Mouse (Mus musculus): ENCODE results near the gene Gps2. TPM values are rescaled to one million over a fixed set of nuclear protein-coding genes. Genes with fewer than 3 reads are reported as not detected.
A peak's percentile ranks its signal among the peaks of the same experiment; 100 is the strongest.

Gps2 gene
- 81.9 and 87.0 TPM in 2 replicates for polyA plus RNA-seq (2015; fragmentation: Nextera tagmentation; extraction: Ambion mirVana)

DNA sequence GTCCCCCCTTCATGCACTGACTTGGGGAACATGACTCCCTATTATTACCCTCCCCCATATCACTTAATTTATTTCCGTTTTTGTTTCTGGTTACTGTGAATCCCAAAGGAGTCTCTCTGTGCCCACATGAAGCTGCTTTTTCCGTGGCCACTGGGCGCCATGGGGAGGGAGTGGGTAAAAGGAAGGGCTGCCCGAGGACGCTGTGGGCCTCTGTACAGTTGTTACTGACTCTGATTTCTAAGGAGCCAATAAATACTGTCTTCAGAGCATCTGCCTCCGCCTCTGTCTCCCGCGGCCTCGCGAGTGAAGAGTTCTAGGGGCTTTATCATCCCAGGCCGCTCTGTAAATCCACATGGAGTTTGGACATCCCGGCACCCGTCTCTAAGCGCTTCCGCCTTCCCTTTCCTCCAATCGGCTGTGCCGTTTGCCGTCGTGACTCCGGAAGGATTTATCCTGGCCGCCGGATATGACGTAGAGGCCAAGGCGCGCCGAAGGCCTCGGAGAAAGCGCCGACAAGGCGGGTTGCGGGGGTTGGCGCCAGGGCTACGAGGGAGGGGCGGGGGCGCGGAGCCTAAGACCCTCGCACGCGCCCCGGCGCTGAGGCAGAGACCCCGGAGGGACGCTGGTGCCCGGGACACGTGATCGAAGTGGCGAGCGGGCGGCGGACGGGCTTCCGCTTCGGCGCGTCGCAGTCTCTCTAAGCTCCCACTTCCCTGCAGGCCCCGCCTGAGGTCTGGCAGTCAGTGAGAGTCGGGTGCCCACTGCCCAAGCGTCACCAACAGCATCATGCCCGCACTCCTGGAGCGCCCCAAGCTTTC lies at the start of gene Gps2:
TSS of gene Gps2 (plus strand) at position 335 of the 818 bp plus-strand sequence.
- H3K36me3 ChIP-seq = peaks cover 87% of the 10 kb centered on the region
- 2% methylated on average over 54 of the region's 61 CpGs for WGBS
- H3K27me3 ChIP-seq = no peaks in the 10 kb centered on the region
- peak; percentile 90 for ATAC-seq
- H3K4me3 ChIP-seq (replicated peaks) = peak within 1 kb of the TSS; percentile 94
- peak within 1 kb of the TSS; percentile 89 for H3K27ac ChIP-seq
- peak within 1 kb of the TSS; percentile 94 for H3K9ac ChIP-seq (replicated peaks)
- no peaks in the 10 kb centered on the region for H3K9me3 ChIP-seq
- H3K4me1 ChIP-seq (replicated peaks) = peaks cover 37% of the 10 kb centered on the region
- H3K4me2 ChIP-seq (replicated peaks) = peak within 1 kb of the TSS; percentile 100

DNA sequence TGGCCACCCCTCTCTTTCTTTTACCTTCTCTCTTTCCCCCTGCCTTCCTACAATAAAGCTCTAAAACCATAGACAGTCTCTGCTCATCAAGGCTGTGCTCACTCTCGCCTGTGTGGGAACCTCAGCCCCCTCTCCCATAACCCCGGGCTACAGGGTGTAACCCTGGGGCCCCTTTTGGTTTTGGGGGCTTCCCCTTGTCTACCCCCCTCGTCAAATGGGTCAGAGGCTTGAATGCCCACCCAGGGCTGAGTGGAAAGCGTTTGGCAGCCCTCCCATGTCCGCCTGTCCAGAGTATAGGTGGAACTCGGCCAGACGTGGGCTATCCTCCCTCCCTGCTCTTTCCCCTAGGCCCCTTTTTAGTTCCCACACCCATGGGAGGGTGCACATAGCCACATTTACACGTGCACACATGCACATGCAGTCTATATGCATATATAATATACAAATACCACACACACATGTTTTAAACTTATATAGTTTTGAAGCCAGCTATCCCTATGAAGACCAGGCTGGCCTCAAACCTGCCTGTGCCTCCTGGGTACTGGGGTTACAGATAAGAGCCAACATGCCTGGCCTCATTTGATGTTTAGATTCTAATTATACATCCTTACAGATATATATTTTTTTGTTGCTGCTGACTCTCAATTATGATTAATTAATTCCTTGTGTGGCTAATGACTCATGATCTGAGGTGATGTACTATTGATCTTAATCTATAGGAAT lies 49.4 kb upstream of the Gps2 start:
- Histone ChIP-seq H3K9ac (replicated peaks) (no peak overlapping the region), H3K27me3 (peaks cover 4% of the 10 kb centered on the region), H3K4me2 (replicated peaks) (no peak overlapping the region), H3K27ac (no peak overlapping the region), H3K36me3 (no peaks in the 10 kb centered on the region), H3K4me1 (replicated peaks) (no peaks in the 10 kb centered on the region), H3K4me3 (replicated peaks) (no peak overlapping the region), H3K9me3 (no peaks in the 10 kb centered on the region)
- no peak for ATAC-seq
- 68% methylated on average over 8 of the region's 8 CpGs for WGBS

DNA sequence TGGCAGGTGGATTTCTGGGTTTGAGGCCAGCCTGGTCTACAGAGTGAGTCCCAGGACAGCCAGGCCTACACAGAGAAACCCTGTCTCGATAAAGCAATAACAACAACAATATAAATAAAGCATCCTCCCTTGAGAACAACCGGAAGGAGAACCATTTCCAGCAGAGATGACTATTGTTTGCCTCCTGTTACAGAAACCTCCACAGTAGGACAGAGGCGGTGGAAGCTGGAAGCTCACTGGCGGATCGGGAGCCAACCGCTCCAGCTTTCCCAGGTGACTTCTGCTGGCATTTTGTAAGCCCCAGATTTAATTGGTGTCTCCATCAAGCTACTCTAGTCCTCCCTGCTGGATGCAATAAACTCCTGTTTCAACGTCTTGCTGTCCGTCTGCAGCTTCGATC lies 48.1 kb upstream of the Gps2 start:
- Histone ChIP-seq H3K4me3 (replicated peaks) (no peak overlapping the region), H3K36me3 (no peaks in the 10 kb centered on the region), H3K9me3 (no peaks in the 10 kb centered on the region), H3K9ac (replicated peaks) (no peak overlapping the region), H3K4me2 (replicated peaks) (no peak overlapping the region), H3K27me3 (no peaks in the 10 kb centered on the region), H3K27ac (no peak overlapping the region), H3K4me1 (replicated peaks) (no peaks in the 10 kb centered on the region)
- no peak for ATAC-seq
- 86% methylated on average over 9 of the region's 9 CpGs for WGBS

DNA sequence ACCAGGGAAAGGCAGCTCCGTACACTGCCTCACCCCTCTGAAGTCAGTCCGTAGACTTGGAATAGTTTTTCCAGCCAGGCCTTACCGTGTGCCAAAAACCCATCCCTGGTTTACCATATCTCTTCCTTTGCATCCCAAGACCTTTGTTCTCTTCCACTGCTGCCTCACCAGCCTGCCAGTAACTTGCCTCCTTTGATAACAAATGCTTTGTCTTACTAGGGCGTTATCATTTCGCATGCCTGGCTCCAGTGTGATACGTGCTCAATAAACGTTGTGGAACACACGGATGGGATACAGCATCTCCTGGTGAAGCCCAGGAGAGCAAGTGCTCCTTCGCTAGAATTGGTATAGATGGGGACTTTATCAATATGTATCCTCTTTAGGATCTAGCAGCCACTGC lies 46.4 kb upstream of the Gps2 start:
- Histone ChIP-seq H3K27ac (no peak overlapping the region), H3K9me3 (no peaks in the 10 kb centered on the region), H3K4me2 (replicated peaks) (no peak overlapping the region), H3K4me3 (replicated peaks) (no peak overlapping the region), H3K4me1 (replicated peaks) (no peaks in the 10 kb centered on the region), H3K9ac (replicated peaks) (no peak overlapping the region), H3K27me3 (no peaks in the 10 kb centered on the region), H3K36me3 (no peaks in the 10 kb centered on the region)
- 68% methylated on average over 9 of the region's 9 CpGs for WGBS
- no peak for ATAC-seq

DNA sequence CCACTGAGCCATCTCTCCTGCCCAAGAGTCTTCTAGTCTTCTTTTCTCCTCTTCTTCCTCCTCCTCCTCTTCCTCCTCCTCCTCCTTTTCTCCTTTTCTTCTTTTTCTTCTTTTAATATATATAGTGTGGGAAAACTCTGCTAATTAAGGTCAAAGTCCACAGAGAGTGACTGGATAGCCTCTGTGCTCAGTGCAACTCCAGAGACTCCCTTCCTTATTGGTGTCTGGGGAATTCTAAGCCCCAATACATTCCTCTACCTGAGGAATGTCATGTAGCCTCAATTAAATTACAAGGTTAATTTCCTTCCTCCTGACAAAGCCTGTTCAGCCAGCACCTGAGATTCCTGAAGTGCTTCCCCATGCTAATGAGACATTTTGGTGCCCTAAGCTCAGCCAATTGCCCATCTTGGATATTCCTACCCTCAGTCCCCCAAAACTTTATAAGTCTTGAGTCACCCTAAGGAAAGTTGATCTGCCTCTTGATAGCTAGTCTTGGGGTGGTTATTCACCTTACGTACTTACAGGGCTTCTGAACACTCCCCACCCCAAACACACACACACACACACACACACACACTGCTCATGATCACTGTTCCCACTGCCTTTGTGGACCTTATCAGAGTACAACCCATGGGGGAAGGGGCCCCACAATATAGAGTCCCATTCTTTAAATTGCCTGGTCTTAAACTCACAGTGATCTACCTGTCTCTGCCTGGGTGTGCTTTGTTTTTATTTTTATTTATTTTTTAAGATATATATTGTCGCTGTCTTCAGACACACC lies 43.2 kb upstream of the Gps2 start:
- H3K36me3 ChIP-seq = no peaks in the 10 kb centered on the region
- H3K4me2 ChIP-seq (replicated peaks) = no peak overlapping the region
- 93% methylated on average over 2 of the region's 2 CpGs for WGBS
- no peak overlapping the region for H3K9ac ChIP-seq (replicated peaks)
- no peaks in the 10 kb centered on the region for H3K4me1 ChIP-seq (replicated peaks)
- H3K4me3 ChIP-seq (replicated peaks) = no peak overlapping the region
- no peaks in the 10 kb centered on the region for H3K27me3 ChIP-seq
- H3K27ac ChIP-seq = no peak overlapping the region
- H3K9me3 ChIP-seq = no peaks in the 10 kb centered on the region
- ATAC-seq = no peak

DNA sequence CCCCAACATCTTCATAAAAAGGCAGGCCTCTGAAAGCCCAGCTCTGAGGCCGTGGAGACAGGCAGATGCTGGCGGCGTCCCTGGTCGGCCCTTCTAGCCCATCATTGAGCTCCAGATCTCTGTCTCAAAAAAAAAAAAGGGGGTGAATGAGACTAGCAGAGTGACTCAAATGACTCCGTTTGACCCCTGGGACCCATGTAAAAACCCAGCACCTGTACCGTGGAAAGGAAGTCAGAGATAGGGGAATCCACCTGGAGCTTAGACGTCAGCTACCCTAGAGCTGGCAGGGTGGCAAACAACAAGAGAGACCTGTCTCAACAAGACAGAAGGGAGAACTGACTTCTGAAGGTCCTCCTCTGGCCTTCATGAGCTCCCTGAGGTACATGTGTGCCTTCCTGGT lies 41.9 kb upstream of the Gps2 start:
- no peak for ATAC-seq
- Histone ChIP-seq H3K27ac (no peak overlapping the region), H3K9me3 (no peaks in the 10 kb centered on the region), H3K4me3 (replicated peaks) (no peak overlapping the region), H3K9ac (replicated peaks) (no peak overlapping the region), H3K36me3 (no peaks in the 10 kb centered on the region), H3K4me1 (replicated peaks) (no peaks in the 10 kb centered on the region; the same call in 1 of the 2 replicates), H3K4me2 (replicated peaks) (no peak overlapping the region), H3K27me3 (no peaks in the 10 kb centered on the region)
- WGBS = 88% methylated on average over 7 of the region's 7 CpGs

DNA sequence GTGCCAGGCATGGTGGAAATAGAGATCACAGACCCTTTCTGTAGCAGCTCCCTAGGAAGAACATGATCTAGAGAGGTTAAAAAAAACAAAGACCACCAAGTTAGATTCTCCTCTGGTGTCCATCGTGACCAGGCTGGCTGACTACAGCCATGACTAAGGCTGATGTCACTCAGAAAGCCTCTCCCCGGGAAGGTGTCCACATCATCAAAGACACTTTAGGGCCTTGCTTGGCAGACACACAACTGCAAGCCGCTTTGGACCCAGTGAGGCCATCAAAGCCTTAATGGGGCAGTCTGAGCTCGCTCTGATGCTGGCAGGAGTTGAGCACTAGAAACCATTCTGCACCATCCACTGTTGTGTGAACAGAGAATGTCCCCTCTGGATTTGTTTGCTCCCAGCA lies 41.2 kb upstream of the Gps2 start:
- H3K4me1 ChIP-seq (replicated peaks) = peaks cover 6% of the 10 kb centered on the region; the same call in 1 of the 2 replicates
- H3K9ac ChIP-seq (replicated peaks) = no peak overlapping the region
- H3K4me2 ChIP-seq (replicated peaks) = no peak overlapping the region
- WGBS = 85% methylated on average over 4 of the region's 4 CpGs
- H3K4me3 ChIP-seq (replicated peaks) = no peak overlapping the region
- no peaks in the 10 kb centered on the region for H3K36me3 ChIP-seq
- ATAC-seq = no peak
- no peaks in the 10 kb centered on the region for H3K27me3 ChIP-seq
- H3K27ac ChIP-seq = no peak overlapping the region
- no peaks in the 10 kb centered on the region for H3K9me3 ChIP-seq

DNA sequence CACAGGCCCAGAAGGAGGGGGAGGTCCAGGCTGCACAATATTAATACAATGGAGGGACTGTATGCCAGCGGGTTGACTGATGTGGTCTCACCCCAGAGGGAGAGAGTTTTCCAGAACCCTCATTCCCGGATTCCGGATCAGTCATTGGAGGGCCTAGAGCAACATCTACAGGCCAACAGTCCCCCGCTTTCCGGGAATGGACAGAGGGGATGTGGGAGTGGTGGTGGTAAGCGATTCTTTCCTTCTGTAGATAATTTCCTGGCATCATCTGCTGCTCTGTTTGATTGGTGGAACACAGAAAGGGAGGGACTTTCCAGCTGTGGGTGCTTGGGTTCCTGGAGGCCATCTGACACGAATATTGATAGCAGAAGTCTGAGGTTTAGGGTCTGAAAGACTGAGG lies 37.5 kb upstream of the Gps2 start:
- Histone ChIP-seq H3K36me3 (no peaks in the 10 kb centered on the region), H3K27me3 (peaks cover 11% of the 10 kb centered on the region), H3K27ac (no peak overlapping the region), H3K4me2 (replicated peaks) (no peak overlapping the region), H3K4me1 (replicated peaks) (peaks cover 29% of the 10 kb centered on the region), H3K9ac (replicated peaks) (no peak overlapping the region), H3K9me3 (no peaks in the 10 kb centered on the region), H3K4me3 (replicated peaks) (no peak overlapping the region)
- no peak for ATAC-seq
- WGBS = 79% methylated on average over 7 of the region's 7 CpGs

DNA sequence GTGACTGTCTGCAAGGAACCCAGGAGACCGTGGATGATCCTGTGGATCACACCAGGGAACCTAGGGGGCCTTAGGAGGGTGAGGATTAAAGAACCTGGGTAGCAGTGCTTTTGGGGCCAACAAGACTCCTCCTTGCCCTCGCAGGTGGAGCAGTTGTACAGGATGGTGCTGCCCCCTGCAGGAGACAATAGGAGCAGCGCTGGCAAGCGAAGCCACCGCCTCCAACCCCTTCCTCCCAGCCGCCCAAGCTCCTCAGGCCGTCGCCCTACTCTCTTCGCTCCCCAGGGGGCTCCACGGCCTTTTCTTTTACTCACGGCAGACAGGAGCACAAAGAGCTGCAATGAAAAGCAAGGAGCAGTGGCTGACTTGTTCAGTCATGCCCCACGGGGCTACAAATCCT lies 36.8 kb upstream of the Gps2 start:
- ATAC-seq = peak; percentile 44
- H3K4me3 ChIP-seq (replicated peaks) = peak overlapping the region; percentile 17
- H3K9ac ChIP-seq (replicated peaks) = 0 out of 2 replicates have a peak overlapping the region, but pooled peaks have one; percentile 10
- H3K4me1 ChIP-seq (replicated peaks) = peaks cover 34% of the 10 kb centered on the region
- H3K27ac ChIP-seq = peak overlapping the region; percentile 14; the same call in 1 of the 2 replicates
- H3K9me3 ChIP-seq = no peaks in the 10 kb centered on the region
- peaks cover 17% of the 10 kb centered on the region for H3K27me3 ChIP-seq
- WGBS = 1% methylated on average over 12 of the region's 12 CpGs
- H3K36me3 ChIP-seq = no peaks in the 10 kb centered on the region
- H3K4me2 ChIP-seq (replicated peaks) = peak overlapping the region; percentile 37

DNA sequence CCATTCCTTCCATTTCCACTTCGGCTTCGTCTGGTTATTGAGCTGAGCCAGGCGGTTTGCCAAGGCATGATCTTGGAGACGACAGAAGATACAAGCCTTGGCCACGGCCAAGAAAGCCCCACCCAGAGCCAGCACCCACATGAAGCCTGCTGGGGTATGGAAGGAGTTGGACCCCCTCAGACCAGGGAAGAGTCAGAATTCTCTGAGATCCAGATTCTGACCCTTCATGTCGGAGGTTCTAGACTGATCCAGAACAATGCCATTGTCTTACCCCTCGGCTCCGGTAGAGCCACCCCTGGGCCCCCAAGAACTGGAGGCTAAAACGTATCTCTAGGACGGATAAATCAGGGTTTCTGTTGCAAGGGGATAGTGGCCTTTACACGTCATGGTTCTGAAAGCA lies 35.8 kb upstream of the Gps2 start, which contains the start of gene Tmem95:
TSS of gene Tmem95 (minus strand) at position 141 of the 400 bp plus-strand sequence.
- no peaks in the 10 kb centered on the region for H3K9me3 ChIP-seq
- no peaks in the 10 kb centered on the region for H3K36me3 ChIP-seq
- ATAC-seq = no peak
- H3K4me2 ChIP-seq (replicated peaks) = peak within 1 kb of the TSS; percentile 37
- peak within 1 kb of the TSS; percentile 10; the same call in 1 of the 2 replicates for H3K9ac ChIP-seq (replicated peaks)
- peak within 1 kb of the TSS; percentile 17 for H3K4me3 ChIP-seq (replicated peaks)
- H3K27ac ChIP-seq = peak within 1 kb of the TSS; percentile 14; the same call in 1 of the 2 replicates
- peaks cover 34% of the 10 kb centered on the region for H3K4me1 ChIP-seq (replicated peaks)
- WGBS = 90% methylated on average over 11 of the region's 11 CpGs
- H3K27me3 ChIP-seq = peaks cover 25% of the 10 kb centered on the region

DNA sequence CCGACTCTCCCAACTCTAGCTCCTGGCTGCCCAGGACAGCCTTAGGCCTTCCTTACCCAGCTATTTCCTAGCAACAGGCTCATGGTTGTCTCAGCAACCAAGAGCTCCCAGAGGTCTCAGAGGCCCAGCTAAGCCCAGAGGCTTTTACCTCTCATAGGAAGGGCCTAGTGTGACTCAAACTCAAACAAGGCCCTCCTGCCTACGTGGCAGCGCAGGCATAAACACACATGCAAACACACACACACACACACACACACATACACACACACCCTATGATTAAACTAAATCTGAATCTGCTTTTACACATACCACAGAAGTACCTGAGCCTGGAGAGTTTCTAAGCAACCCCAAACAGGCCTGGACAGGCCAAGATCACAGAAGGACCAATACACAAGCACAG lies 35.3 kb upstream of the Gps2 start:
- Histone ChIP-seq H3K36me3 (no peaks in the 10 kb centered on the region), H3K27ac (no peak overlapping the region), H3K4me1 (replicated peaks) (peaks cover 34% of the 10 kb centered on the region), H3K27me3 (peaks cover 25% of the 10 kb centered on the region), H3K4me3 (replicated peaks) (no peak overlapping the region), H3K9me3 (no peaks in the 10 kb centered on the region), H3K4me2 (replicated peaks) (0 out of 2 replicates have a peak overlapping the region, but pooled peaks have one; percentile 2), H3K9ac (replicated peaks) (no peak overlapping the region; the same call in 1 of the 2 replicates)
- 68% methylated on average over 3 of the region's 3 CpGs for WGBS
- ATAC-seq = no peak
